Mouse (Mus musculus) lung, postnatal 0 days (tissue): ENCODE results near the gene Zfp72.

Source experiments
- CTCF ChIP-seq: IDR thresholded peaks from 2 replicates; pipeline ENCODE4 v1.5.1; 2016; ENCODE audit warnings: antibody characterized with exemption, mild to moderate bottlenecking
- EP300 ChIP-seq: IDR thresholded peaks from 2 replicates; pipeline ENCODE4 v1.6.1; 2016; ENCODE audit warnings: antibody characterized with exemption, mild to moderate bottlenecking, control low read depth

DNA sequence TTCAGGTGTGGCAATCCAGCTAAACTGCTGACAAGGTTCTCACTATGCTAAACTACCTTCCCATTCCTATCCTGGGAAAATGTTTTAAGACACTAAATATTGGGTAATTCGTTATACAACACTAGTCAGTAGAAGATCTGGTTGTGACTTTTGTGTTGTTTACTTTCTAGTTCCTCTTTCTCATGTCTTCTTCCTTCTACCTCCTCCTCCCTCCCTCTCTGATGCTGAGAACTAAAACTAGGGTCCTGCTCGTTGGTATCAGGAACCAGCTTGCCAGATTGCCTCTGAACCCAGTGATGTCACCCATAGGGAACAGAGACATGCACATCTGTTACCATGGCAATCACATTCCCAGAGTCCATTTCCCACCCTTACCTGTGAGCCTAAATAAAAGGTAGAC is 28.4 kb downstream of the Zfp72 start:
- no peak for TF ChIP-seq EP300
- TF ChIP-seq CTCF, result no peak
